Mouse (Mus musculus) heart, adult 2 months (tissue): ENCODE data around the gene Phactr1.

ENCODE experiments used
- CTCF ChIP-seq: fragments of 200-600 bp; IDR thresholded peaks from 2 replicates; pipeline ENCODE4 v1.8.1; 2022; ENCODE audit warnings: antibody characterized with exemption, mild to moderate bottlenecking, moderate library complexity
- POLR2A ChIP-seq: fragments of 200-500 bp; IDR thresholded peaks from 2 replicates; pipeline ENCODE4 v1.6.1; 2011; ENCODE audit warnings: mild to moderate bottlenecking, low read depth, low read length, control low read depth; ENCODE audit not compliant: insufficient read depth

DNA sequence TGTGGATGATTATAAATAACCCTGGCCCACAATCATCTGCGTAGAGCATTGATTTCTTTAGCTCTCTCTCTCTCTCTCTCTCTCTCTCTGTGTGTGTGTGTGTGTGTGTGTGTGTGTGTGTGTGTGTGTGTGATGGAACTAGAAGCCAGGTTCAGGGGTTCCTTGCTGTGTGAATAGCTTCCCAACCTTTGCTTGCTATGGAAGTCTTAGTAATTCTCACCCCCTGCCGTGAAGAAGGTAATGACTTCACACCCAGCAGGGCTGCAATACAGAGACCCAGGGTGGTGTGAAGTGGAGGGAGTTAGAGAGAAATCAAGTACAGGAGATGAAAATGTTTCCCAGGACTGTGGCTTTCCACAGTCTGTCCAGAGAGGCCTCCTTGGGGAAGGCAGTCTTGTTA is 293.5 kb downstream of the Phactr1 start:
- TF ChIP-seq CTCF (no peak), POLR2A (no peak)
